Mouse (Mus musculus) CD4-positive naive resting alpha-beta T cell, adult 76 days (primary cell): ENCODE results near the gene Ccno. TPM values are rescaled to one million over a fixed set of nuclear protein-coding genes. Genes with fewer than 3 reads are reported as not detected.

Experiments used
- total RNA-seq: library from RNA; stranded (reverse); gene quantifications from one replicate; pipeline ENCODE4 v1.2.4, GENCODE M21; 2023

Gene Ccno
- 0.88 TPM for total RNA-seq

DNA sequence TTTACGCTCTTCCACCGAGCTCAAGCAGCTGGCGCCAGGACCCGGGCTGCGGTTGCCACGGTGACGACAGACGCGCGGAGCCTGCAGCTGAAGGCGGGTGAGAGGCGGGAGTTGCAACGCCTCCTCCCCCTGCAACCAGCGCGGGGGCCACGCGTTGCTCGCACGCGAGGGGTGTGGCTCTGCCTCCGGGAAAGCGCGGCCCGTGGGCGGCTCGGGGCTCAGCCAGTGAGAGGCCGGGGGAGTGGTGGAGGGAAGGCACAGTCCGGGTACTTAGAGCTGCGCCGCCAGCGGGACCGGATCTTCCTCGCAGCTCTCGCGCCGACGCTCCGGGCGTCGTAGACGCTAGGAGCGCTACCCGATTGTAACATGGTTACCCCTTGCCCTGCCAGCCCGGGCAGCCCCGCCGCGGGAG is at the start of gene Ccno:
Gene Ccno (plus strand): TSS at position 271 of the 412 bp plus-strand sequence.

GRCm38 (mm10) chr13:112993531-112994152 is 6.0 kb downstream of the Ccno start, which contains the start of gene Mcidas:
TSS of gene Mcidas (plus strand) at chr13:112993845.

GRCm38 (mm10) chr13:113034950-113035421 is 47.4 kb downstream of the Ccno start, which contains the start of gene Cdc20b:
TSS of gene Cdc20b (plus strand) at chr13:113035111.

Other genes with a start within 250 kb of the Ccno start
- 1.1 TPM for gene Plpp1, start 187.0 kb upstream of the Ccno start, total RNA-seq
- gene Mtrex, start 60.4 kb upstream of the Ccno start, total RNA-seq: 69.9 TPM
- 13.9 TPM for gene Dhx29, start 60.3 kb upstream of the Ccno start, total RNA-seq
- not detected for gene Mcidas, start 6.0 kb downstream of the Ccno start, total RNA-seq
- gene Cdc20b, start 47.3 kb downstream of the Ccno start, total RNA-seq: not detected
- not detected for gene Gpx8, start 58.6 kb downstream of the Ccno start, total RNA-seq
- 28.6 TPM for gene Gzma, start 113.2 kb downstream of the Ccno start, total RNA-seq
- gene Esm1, start 221.9 kb downstream of the Ccno start, total RNA-seq: not detected
- gene Gzmk, start 238.1 kb downstream of the Ccno start, total RNA-seq: not detected